Mouse (Mus musculus): Measurements from ENCODE around the gene Stpg2.

The Stpg2 gene

GRCm38 (mm10) chr3:139733156-139733555, 527.7 kb downstream of the Stpg2 start:
- no peak for DNase-seq (ENCODE audit: low spot score in 2 of 2)

GRCm38 (mm10) chr3:139739388-139739787, 533.9 kb downstream of the Stpg2 start:
- no peak for DNase-seq (ENCODE audit: low spot score in 2 of 2)

All from right cerebral cortex, postnatal 10 days (tissue).